Mouse (Mus musculus) cerebellum, adult 2 months (tissue): ENCODE measurements at regions not wholly inside any gene's neighbourhood (a gene's known extent, or its start where the extent isn't known, plus 50 kb on each side); places are given as distances from the start of the nearest gene placed in this dataset.

Source experiments
- CTCF ChIP-seq: fragments of 200-500 bp; IDR thresholded peaks from 2 replicates; pipeline ENCODE4 v1.5.1; 2011; ENCODE audit warnings: low read depth, mild to moderate bottlenecking, control low read depth, low read length, moderate library complexity, borderline replicate concordance; ENCODE audit not compliant: insufficient read depth
- POLR2A ChIP-seq: fragments of 200-500 bp; IDR thresholded peaks from 2 replicates; pipeline ENCODE4 v1.6.1; 2011; ENCODE audit warnings: low read length, control low read depth, borderline replicate concordance; ENCODE audit not compliant: insufficient read depth

DNA sequence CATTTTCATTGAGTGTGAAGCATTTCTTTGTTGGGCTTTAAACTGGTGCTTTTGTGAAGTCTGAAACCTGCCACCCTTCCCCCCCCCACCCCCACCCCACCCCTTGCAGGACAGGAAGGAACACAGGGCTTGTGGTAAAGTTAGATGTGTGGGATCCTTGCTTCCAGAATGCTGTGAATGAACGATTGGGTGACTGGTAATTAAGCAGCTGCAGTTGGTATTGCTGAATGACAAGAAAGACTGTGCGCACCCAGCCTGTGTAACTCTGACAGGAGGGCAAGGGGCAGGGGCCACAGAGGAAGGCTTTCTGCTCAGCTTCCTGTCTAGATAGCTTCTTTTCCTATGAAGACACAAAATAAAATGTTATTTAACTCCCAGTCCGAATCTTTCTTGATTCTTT lies 300.1 kb upstream of the Auts2 start:
- TF ChIP-seq CTCF (no peak), POLR2A (no peak)
